Mouse (Mus musculus) Patski (cell line): ENCODE measurements around the gene Rmi1. TPM values are rescaled to one million over a fixed set of nuclear protein-coding genes. Genes with fewer than 3 reads are reported as not detected.
"Not testable (repeated sequence)": the region's sequence is repeated elsewhere in the genome, so short reads cannot be mapped to it uniquely, and the experiment has no call there.

Experiments
- ATAC-seq: fragments of 100-300 bp; one replicate; pipeline ENCODE4 v1.8.0; 2021
- CTCF ChIA-PET: fragments of 350-600 bp; sonication (Branson Sonifier 250); formaldehyde crosslinking; loops from one replicate; lab custom pipeline; 2022; ENCODE audit warnings: inconsistent platforms; lab: Charles Lee
- POLR2A ChIA-PET: fragments of 350-600 bp; sonication (Branson Sonifier 250); formaldehyde crosslinking; loops from one replicate; lab custom pipeline; 2022; ENCODE audit warnings: antibody characterized with exemption, inconsistent platforms; lab: Charles Lee
- DNase-seq: peaks from one replicate; pipeline ENCODE4 v3.0.0-alpha.2; 2011; ENCODE audit warnings: low read depth, low spot score
- H3K27me3 ChIP-seq: fragments of 371-371 bp; one replicate; pipeline ENCODE4 v1.5.1; 2021
- CTCF ChIP-seq: fragments of 100-300 bp; IDR thresholded peaks from one replicate; pipeline ENCODE4 v1.5.1; 2021
- in situ Hi-C: fragments of 300-500 bp; cut with MboI; formaldehyde crosslinking; loops from 3 replicates; pipeline ENCODE4 v1.11.1; 2018; ENCODE audit warnings: low pct_unique_long_range_greater_than_20kb, mixed read lengths
- polyA plus RNA-seq: library from polyadenylated mRNA; unstranded; gene quantifications from one replicate; pipeline ENCODE4 v1.2.3, GENCODE M21; 2021

The Rmi1 gene
- polyA plus RNA-seq = 19.1 TPM

DNA sequence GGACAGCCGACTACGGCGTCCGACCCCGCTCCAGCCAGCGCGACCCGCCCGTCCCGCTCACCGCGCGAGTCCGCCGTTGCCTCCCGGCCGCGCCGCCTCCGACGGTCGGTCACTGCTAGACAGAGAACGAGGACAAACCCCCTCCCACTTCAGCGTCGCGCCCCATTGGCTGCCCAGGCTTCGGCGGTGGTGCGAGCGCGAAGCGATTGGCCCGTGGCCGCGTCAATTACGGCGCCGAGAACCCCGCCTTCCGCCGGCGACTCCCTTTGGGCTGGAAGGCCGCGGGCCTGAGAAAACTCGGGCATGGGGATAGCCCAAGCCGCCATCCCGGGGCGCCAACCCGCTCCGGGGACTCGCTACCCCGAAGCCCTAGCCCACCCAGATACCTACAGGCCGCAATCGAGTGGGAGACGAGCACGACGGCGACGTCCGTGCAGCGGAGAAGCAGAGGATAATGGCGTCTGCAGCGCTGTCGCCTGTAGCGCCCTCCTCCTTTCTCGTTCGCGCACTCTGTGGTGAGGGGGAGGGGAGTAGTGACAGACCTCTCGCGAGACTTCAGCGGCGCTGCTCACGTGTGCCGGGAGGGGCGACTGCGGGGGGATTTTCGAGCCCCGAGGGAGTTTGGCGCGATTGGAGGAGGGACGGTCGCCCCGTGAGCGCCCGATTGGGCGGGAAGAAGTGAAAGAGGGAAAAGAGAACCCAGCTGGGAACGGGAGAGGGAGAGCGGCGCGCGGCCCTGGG lies at the start of gene Rmi1:
Rmi1 (plus strand) TSS at position 246 of the 741 bp plus-strand sequence.
- TF ChIP-seq CTCF = no peak
- ATAC-seq (peak; percentile 82), DNase-seq (peak; percentile 84)
- H3K27me3 ChIP-seq = no peaks in the 10 kb centered on the region
- in situ Hi-C loops = loop anchor here (5.0 kb wide), 1 partner anchor 140 kb away; no protein-coding TSS in a partner anchor
- POLR2A ChIA-PET = no interaction called here
- CTCF ChIA-PET = no interaction called here

DNA sequence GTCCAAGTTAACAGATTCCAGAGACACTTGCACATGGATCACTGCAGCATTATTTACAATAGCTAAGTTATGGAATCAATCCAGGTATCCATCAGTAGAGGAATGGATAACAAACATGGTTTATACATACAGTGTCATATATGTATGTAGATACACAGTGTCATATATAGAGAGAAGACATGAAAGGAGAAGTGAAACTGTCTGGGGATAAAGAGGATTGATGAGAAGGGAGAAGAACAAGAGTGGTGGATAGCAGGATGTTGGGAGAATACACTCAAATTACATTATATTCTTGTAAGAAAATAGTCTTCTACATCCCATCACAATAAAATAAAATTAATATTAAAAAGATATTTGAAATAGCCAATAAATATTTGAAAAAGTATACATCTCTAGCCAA lies 49.1 kb upstream of the Rmi1 start:
- H3K27me3 ChIP-seq = no peaks in the 10 kb centered on the region
- no peak for TF ChIP-seq CTCF
- POLR2A ChIA-PET = no interaction called here
- no peak for DNase-seq
- no peak for ATAC-seq
- CTCF ChIA-PET = no interaction called here
- in situ Hi-C loops = no loop called here

DNA sequence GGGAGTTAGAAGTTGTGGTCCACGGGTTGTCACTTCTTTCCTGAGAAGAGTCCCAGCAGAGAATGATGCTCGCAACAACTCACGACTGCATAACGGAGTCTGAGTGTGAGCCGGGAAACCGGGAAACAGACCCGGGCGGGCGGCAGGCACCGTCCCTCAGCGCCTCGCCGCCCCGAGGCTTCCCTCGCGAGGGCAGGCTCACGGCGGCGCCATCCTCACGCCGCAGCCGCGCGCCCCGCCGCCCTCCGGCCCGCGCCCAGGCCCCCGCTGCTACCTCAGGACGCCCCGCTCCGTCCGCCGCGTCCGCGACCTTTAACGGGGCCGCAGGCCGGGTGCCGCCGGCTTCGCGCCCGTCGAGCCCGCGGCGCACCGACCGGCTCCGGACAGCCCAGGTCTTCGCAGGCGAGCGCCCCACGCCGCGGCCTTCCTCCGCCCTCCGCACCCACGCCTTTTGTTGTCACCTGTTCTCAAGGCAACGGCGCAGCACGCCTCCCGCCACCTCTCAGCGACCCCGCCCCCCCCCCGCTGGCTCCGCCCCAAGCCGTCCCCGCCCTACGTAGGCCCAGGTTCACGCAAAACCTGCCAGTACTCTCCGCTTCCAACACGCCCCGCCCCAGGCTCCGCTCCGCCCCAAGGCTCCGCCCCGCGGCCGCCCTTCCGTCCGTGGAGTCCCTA lies 43.3 kb upstream of the Rmi1 start, which contains the start of gene Kif27:
Kif27 (minus strand) TSS at position 494 of the 675 bp plus-strand sequence.
- DNase-seq (peak; percentile 27), ATAC-seq (peak; percentile 99)
- in situ Hi-C loops = no loop called here
- ChIA-PET POLR2A (no interaction called here), CTCF (no interaction called here)
- no peaks in the 10 kb centered on the region for H3K27me3 ChIP-seq
- TF ChIP-seq CTCF = no peak

GRCm38 (mm10) chr13:58359304-58359653 lies 42.8 kb upstream of the Rmi1 start:
- peak; percentile 37 for ATAC-seq
- no peak for TF ChIP-seq CTCF
- in situ Hi-C loops = no loop called here

DNA sequence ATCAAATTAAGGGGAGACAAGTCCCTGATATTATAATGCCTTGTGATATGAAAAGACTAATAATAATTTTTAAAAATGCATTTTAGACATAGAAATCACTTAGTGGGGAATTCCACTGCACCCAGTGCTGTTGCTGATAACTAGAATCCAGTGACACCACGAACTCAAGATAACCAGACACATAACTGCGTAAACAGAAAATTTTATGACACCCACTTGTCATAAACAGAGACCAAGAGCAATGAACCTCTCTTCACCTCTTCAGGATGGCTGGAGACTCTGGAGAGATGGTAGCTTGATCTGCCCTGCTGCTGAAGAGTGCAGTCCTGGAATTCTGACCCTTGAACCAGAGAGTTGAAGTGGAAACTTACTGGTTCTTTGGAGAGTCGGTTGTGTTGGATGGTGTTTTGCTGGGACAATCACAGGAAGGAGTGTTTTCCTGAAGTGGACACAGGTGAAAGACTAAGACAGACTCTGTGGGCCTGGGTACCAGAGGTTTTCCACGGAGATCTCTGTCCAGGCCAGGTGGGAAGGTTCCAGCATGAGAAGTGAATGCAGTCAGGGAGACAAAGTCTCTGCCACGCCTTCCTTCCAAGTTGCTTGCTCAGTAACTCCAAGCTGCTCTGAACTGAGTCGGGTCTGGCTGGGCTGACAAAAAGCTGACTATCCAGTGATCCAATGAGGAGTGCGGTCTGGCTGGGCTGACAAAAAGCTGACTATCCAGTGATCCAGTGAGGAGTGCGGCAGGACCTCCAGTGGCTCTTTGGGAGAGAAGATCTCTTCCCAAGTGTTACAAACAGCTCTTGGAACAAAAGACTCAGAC lies 37.5 kb upstream of the Rmi1 start:
- POLR2A ChIA-PET = no interaction called here
- ATAC-seq (no peak), DNase-seq (no peak)
- H3K27me3 ChIP-seq = no peaks in the 10 kb centered on the region
- CTCF ChIA-PET = no interaction called here
- no peak for TF ChIP-seq CTCF
- in situ Hi-C loops = no loop called here

More at GRCm38 (mm10) chr13:58359304-58359653, 42.8 kb upstream of the Rmi1 start:
- no peaks in the 10 kb centered on the region for H3K27me3 ChIP-seq
- POLR2A ChIA-PET = no interaction called here
- CTCF ChIA-PET = no interaction called here
- DNase-seq = no peak

DNA sequence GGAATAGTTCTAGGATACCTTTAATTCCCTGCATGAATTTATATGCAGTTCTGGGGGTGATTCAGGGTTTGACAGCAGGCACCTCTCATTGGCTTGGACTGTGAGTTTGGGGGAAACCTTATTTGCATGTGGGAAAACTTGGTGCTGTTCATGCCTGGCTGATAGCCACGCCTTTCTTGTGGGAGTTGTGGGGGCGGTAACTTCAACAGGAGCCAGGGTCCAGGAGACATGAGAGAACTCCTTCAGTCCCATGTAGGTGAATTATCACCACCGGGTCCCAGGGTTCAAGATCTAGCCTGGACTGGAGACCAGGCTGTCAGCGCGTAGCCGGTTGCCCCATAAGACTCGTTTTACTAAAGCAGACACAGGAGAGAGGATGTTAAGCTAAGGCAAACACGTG lies 36.9 kb upstream of the Rmi1 start:
- POLR2A ChIA-PET, in situ Hi-C loops, DNase-seq, ATAC-seq, CTCF ChIA-PET, H3K27me3 ChIP-seq: not testable (repeated sequence)

DNA sequence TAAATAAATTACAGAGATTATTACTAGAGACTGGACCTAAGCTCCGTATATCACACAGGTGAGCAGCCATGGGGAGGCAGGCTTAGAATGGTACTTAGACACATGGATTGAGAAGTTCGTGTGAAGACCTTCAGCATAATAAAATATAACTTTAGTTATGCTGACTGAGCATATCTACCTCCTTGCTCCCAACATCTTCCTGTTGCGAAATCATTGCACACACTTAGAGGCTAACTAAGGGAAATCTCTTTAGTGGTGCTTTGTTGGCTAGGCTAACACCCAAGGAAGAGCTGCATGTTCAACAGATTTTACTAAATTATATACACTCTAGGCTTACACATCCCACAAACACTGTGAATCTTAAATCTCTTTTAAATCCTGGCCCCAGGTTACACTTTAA lies 35.7 kb upstream of the Rmi1 start:
- no peak for DNase-seq
- CTCF ChIA-PET = no interaction called here
- no peak for ATAC-seq
- TF ChIP-seq CTCF = no peak
- no peaks in the 10 kb centered on the region for H3K27me3 ChIP-seq
- in situ Hi-C loops = no loop called here
- POLR2A ChIA-PET = no interaction called here

DNA sequence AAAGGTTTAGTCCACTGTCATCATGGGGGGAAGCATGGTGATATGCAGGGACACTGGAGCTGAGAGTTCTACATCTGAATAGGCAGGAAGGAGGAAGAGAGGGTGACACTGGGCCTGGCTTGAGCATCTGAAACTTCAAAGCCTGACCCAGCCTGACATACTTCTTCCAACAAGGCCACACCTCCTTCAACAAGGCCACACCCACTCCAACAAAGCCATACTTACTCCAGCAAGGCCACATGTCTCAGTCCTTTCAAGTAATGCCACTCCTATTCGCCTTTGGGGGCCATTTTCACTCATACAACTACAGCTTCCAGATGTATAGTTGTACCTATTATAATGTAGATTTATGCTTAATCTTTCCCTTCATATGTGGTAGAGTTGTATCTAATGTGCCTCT lies 34.4 kb upstream of the Rmi1 start:
- in situ Hi-C loops = no loop called here
- CTCF ChIA-PET = interaction anchor here (1.2 kb wide), 1 partner anchor 152 kb away, joined by 3 read pairs; no protein-coding TSS in a partner anchor
- H3K27me3 ChIP-seq = no peaks in the 10 kb centered on the region
- no peak for DNase-seq
- POLR2A ChIA-PET = interaction anchor here (0.6 kb wide), 1 partner anchor 1483 kb away, joined by 3 read pairs; no protein-coding TSS in a partner anchor
- no peak for ATAC-seq
- TF ChIP-seq CTCF = no peak

DNA sequence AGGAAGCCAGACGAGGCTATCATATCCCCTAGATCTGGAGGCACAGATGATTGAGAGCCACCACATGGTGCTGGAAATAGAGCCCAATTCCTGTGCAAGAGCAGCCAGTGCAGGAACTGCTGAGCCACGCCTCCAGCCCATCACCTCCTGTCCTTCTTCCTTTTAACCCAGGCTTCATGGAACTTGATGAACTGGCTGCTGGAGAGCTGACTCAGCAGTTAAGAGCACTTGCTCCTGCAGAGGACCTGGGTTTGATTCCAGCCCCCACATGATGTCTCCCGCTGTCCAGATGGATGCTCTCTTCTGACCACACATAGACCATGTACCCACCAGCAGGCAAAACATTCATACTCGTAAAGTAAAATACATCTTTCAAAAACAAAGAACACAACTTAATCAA lies 33.2 kb upstream of the Rmi1 start:
- ChIA-PET CTCF (no interaction called here), POLR2A (no interaction called here)
- DNase-seq = no peak
- in situ Hi-C loops = no loop called here
- TF ChIP-seq CTCF = no peak
- H3K27me3 ChIP-seq = no peaks in the 10 kb centered on the region
- ATAC-seq = no peak

- H3K27me3 ChIP-seq = no peaks in the 10 kb centered on the region
- TF ChIP-seq CTCF = no peak
- ChIA-PET POLR2A (no interaction called here), CTCF (interaction anchor here (0.6 to 1.8 kb wide), 3 partner anchors 11 to 27 kb away, joined by 3 to 4 read pairs (median 3); no protein-coding TSS in a partner anchor)
- no peak for ATAC-seq
- in situ Hi-C loops = no loop called here
- DNase-seq = no peak
Measured at GRCm38 (mm10) chr13:58372278-58373152, 29.5 kb upstream of the Rmi1 start.
